Mouse (Mus musculus): ENCODE data around the gene Gjd3. TPM values are rescaled to one million over a fixed set of nuclear protein-coding genes. Genes with fewer than 3 reads are reported as not detected.

Gene Gjd3
- polyA plus RNA-seq, 1 experiment = 3.4 TPM

- no peak overlapping the region for H3K4me3 ChIP-seq (ENCODE audit: insufficient read depth, low read length)
- H3K4me1 ChIP-seq (ENCODE audit: control insufficient read depth, insufficient read depth, low read length) = peaks cover 5% of the 10 kb centered on the region
- H3K27ac ChIP-seq (ENCODE audit: insufficient read depth, low read length) = no peak overlapping the region
- TF ChIP-seq POLR2A (IDR thresholded peaks at IDR 0.05; ENCODE audit: extremely low read depth, insufficient read depth, low read length) = no peak
- no peak for TF ChIP-seq CTCF (IDR thresholded peaks at IDR 0.05; ENCODE audit: extremely low read depth, insufficient read depth, low read length)
Observed at GRCm38 (mm10) chr11:98950484-98950883, 32.3 kb downstream of the Gjd3 start.

GRCm38 (mm10) chr11:98949958-98950460, 32.8 kb downstream of the Gjd3 start:
- Histone ChIP-seq H3K27ac (ENCODE audit: insufficient read depth, low read length) (no peak overlapping the region), H3K4me1 (ENCODE audit: control insufficient read depth, insufficient read depth, low read length) (peaks cover 3% of the 10 kb centered on the region), H3K4me3 (ENCODE audit: insufficient read depth, low read length) (no peak overlapping the region)
- TF ChIP-seq POLR2A (IDR thresholded peaks at IDR 0.05; ENCODE audit: extremely low read depth, insufficient read depth, low read length) = no peak
- TF ChIP-seq CTCF (IDR thresholded peaks at IDR 0.05; ENCODE audit: extremely low read depth, insufficient read depth, low read length) = no peak

GRCm38 (mm10) chr11:98949242-98949957, 33.4 kb downstream of the Gjd3 start:
- TF ChIP-seq CTCF (IDR thresholded peaks at IDR 0.05; ENCODE audit: extremely low read depth, insufficient read depth, low read length) (no peak), POLR2A (IDR thresholded peaks at IDR 0.05; ENCODE audit: extremely low read depth, insufficient read depth, low read length) (no peak)
- no peak overlapping the region for H3K4me3 ChIP-seq (ENCODE audit: insufficient read depth, low read length)
- H3K4me1 ChIP-seq (ENCODE audit: control insufficient read depth, insufficient read depth, low read length) = peaks cover 2% of the 10 kb centered on the region
- no peak overlapping the region for H3K27ac ChIP-seq (ENCODE audit: insufficient read depth, low read length)

- H3K4me3 ChIP-seq (ENCODE audit: insufficient read depth, low read length) = no peak overlapping the region
- H3K4me1 ChIP-seq (ENCODE audit: control insufficient read depth, insufficient read depth, low read length) = no peaks in the 10 kb centered on the region
- no peak overlapping the region for H3K27ac ChIP-seq (ENCODE audit: insufficient read depth, low read length)
- TF ChIP-seq CTCF (IDR thresholded peaks at IDR 0.05; ENCODE audit: extremely low read depth, insufficient read depth, low read length) (no peak), POLR2A (IDR thresholded peaks at IDR 0.05; ENCODE audit: extremely low read depth, insufficient read depth, low read length) (no peak)
Observed at GRCm38 (mm10) chr11:98947969-98948569, 34.7 kb downstream of the Gjd3 start.

- TF ChIP-seq CTCF (IDR thresholded peaks at IDR 0.05; ENCODE audit: extremely low read depth, insufficient read depth, low read length) = no peak
- no peak for TF ChIP-seq POLR2A (IDR thresholded peaks at IDR 0.05; ENCODE audit: extremely low read depth, insufficient read depth, low read length)
Observed at GRCm38 (mm10) chr11:98945605-98945977, 37.2 kb downstream of the Gjd3 start.

GRCm38 (mm10) chr11:98944897-98945604, 37.8 kb downstream of the Gjd3 start:
- H3K4me3 ChIP-seq (ENCODE audit: insufficient read depth, low read length) = no peak overlapping the region
- peaks cover 7% of the 10 kb centered on the region for H3K4me1 ChIP-seq (ENCODE audit: control insufficient read depth, insufficient read depth, low read length)
- TF ChIP-seq CTCF (IDR thresholded peaks at IDR 0.05; ENCODE audit: extremely low read depth, insufficient read depth, low read length) = no peak
- TF ChIP-seq POLR2A (IDR thresholded peaks at IDR 0.05; ENCODE audit: extremely low read depth, insufficient read depth, low read length) = no peak
- no peak overlapping the region for H3K27ac ChIP-seq (ENCODE audit: insufficient read depth, low read length)

More at GRCm38 (mm10) chr11:98945605-98945977, 37.2 kb downstream of the Gjd3 start:
- Histone ChIP-seq H3K4me3 (ENCODE audit: insufficient read depth, low read length) (no peak overlapping the region), H3K27ac (ENCODE audit: insufficient read depth, low read length) (no peak overlapping the region), H3K4me1 (ENCODE audit: control insufficient read depth, insufficient read depth, low read length) (peaks cover 7% of the 10 kb centered on the region)

- peaks cover 9% of the 10 kb centered on the region for H3K4me1 ChIP-seq (ENCODE audit: control insufficient read depth, insufficient read depth, low read length)
Observed at GRCm38 (mm10) chr11:98943741-98944461, 38.9 kb downstream of the Gjd3 start.

GRCm38 (mm10) chr11:98942923-98943641, 39.7 kb downstream of the Gjd3 start:
- H3K27ac ChIP-seq (ENCODE audit: insufficient read depth, low read length) = peak overlapping the region; percentile 85

More at GRCm38 (mm10) chr11:98943741-98944461, 38.9 kb downstream of the Gjd3 start:
- no peak for TF ChIP-seq POLR2A (IDR thresholded peaks at IDR 0.05; ENCODE audit: extremely low read depth, insufficient read depth, low read length)
- H3K4me3 ChIP-seq (ENCODE audit: insufficient read depth, low read length) = no peak overlapping the region
- no peak overlapping the region for H3K27ac ChIP-seq (ENCODE audit: insufficient read depth, low read length)

More at GRCm38 (mm10) chr11:98942923-98943641, 39.7 kb downstream of the Gjd3 start:
- Histone ChIP-seq H3K4me1 (ENCODE audit: control insufficient read depth, insufficient read depth, low read length) (peaks cover 10% of the 10 kb centered on the region), H3K4me3 (ENCODE audit: insufficient read depth, low read length) (no peak overlapping the region)
- TF ChIP-seq CTCF (IDR thresholded peaks at IDR 0.05; ENCODE audit: extremely low read depth, insufficient read depth, low read length) = no peak
- no peak for TF ChIP-seq POLR2A (IDR thresholded peaks at IDR 0.05; ENCODE audit: extremely low read depth, insufficient read depth, low read length)

All from cortical plate, adult 2 months (tissue).